Mouse (Mus musculus): ENCODE measurements around the gene BC017158. TPM values are rescaled to one million over a fixed set of nuclear protein-coding genes. Genes with fewer than 3 reads are reported as not detected.
"Not testable (repeated sequence)": the region's sequence is repeated elsewhere in the genome, so short reads cannot be mapped to it uniquely, and the experiment has no call there.

The BC017158 gene
- total RNA-seq (2021) = 10 to 100 TPM; 39.3 to 39.4 TPM
- long read RNA-seq, experiment 1, transcript BC017158-201 (13 exons, 2,627 nt) = major isoform, 14 of 34 reads
- long read RNA-seq, experiment 1, partial matches to known transcripts = 13 of 34 reads
- long read RNA-seq, experiment 1, other reads (novel, unspliced or antisense) = 7 of 34 reads
- long read RNA-seq, experiment 2, transcript BC017158-201 (13 exons, 2,627 nt) = major isoform, 41 of 68 reads
- long read RNA-seq, experiment 2, partial matches to known transcripts = 12 of 68 reads
- long read RNA-seq, experiment 2, other reads (novel, unspliced or antisense) = 14 of 68 reads

DNA sequence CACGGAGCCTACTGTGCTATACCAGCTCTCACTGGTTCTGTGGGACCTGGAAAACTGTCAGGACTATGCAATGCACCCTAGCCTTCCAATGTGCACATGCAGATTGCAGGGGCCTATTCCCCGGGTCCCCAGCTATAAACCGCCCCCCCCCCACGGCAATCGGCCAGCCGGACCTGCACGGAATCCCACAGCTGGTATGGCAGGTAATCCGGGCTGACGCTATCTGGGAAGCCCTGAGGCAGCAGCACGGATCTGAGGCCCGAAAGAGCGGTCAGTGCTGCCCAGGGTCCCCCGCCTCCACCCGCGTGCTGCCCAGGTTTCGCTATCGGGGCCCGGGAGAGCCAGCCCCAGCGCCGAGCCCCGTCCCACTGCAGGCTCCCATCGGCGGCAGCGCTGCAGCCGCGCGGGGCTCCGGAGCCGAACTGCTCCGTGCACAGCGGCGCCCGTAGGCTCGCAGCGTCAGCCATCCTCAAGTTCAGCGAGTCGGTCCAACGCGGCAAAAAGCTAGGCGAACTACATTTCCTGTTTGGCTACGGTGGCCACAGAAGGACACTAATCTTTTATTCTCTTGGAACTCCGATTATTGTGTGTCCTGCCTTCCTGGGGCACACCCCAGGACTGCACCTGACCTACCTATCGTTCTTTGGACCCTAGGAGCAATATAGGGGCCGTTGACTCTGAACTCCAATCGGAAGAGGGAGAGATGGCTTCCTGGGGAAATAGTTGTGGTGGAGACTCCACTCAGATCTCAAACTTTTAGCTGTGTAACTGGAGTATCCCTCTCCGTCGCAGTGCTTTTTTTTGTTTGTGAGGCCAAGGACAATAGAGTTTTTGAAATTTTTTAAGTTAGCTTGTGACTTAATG is at the start of gene BC017158:
Gene BC017158, minus strand, starts transcription at position 554 of the 864 bp plus-strand sequence.
- peak; percentile 25 to 35 for DNase-seq (ENCODE audit: low spot score in 2 of 2)

DNA sequence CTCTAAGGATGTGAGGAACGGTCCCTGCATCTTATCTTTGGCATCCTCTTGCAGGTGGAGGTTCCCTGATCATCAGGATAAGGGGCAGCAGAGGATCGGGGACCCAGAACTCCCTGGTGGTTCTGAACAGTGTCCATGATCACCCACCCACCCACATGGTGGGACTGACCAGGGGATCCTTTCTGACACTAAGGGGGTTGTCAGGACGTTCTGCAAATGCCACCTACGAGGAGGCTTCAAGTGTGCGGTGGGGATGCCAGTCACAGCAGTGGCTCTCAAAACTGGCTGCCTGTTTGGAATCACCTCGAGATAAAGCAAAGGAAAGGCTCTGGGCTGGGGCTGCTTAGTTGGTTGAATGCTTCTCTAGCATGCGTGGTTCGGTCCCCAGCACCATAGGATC is 49.0 kb upstream of the BC017158 start:
- DNase-seq (ENCODE audit: low spot score in 2 of 2) = no peak

GRCm38 (mm10) chr7:128346522-128346921 is 48.6 kb upstream of the BC017158 start:
- DNase-seq (ENCODE audit: low spot score in 2 of 2) = no peak

DNA sequence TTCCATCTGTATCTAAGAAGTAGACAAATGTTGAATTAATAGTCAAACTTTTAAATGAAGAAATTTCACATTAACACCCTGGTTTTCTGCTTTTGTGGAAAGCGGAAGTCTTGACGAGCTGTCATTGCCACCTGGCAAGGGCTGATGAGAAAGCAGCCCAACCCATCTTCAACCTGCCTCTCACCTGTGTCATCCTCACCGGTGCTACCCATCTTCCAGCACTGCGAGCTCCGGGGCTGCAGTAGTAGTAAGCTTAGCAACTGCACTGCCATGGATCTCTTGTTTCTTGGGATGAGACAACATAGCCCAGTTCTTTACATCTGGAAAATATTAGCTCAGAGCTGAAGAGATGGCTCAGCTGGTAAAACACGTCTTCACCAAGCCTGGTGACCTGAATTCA is 47.7 kb upstream of the BC017158 start:
- no peak for DNase-seq (ENCODE audit: low spot score in 2 of 2)

- DNase-seq (ENCODE audit: low spot score in 2 of 2) = peak; percentile 32 to 35
Observed at GRCm38 (mm10) chr7:128344928-128345653, 47.1 kb upstream of the BC017158 start.

DNA sequence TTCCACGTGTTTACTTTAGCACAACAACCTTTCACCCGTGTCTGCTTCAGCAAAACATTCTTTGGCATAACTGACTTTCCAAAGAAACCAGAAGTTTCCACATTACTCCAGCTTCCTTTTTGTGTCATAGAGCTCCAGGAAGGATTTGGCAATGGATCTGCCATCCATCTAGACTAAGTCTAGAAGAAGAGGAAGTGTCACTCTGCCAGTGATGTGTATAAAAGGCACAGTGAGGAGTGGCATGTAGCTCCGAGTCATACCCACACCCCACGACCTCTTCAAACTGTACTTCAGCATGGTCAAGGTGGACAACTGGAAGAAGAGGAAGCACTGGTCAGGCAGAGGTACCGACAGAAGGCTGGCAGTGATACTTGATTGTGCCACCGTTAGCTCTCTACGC is 46.5 kb upstream of the BC017158 start:
- DNase-seq (ENCODE audit: low spot score in 2 of 2) = no peak

- DNase-seq (ENCODE audit: low spot score in 2 of 2) = not testable (repeated sequence)
Observed at GRCm38 (mm10) chr7:128342691-128343090, 44.7 kb upstream of the BC017158 start.

- not testable (repeated sequence) for DNase-seq (ENCODE audit: low spot score in 2 of 2)
Observed at GRCm38 (mm10) chr7:128340321-128340720, 42.4 kb upstream of the BC017158 start.

- DNase-seq (ENCODE audit: low spot score in 2 of 2) = no peak
Observed at GRCm38 (mm10) chr7:128332896-128333295, 34.9 kb upstream of the BC017158 start.

GRCm38 (mm10) chr7:128330981-128331380 is 33.0 kb upstream of the BC017158 start:
- DNase-seq (ENCODE audit: low spot score in 2 of 2) = no peak

GRCm38 (mm10) chr7:128324977-128325376 is 27.0 kb upstream of the BC017158 start:
- DNase-seq (ENCODE audit: low spot score in 2 of 2) = no peak

- no peak for DNase-seq (ENCODE audit: low spot score in 2 of 2)
Observed at GRCm38 (mm10) chr7:128321260-128321659, 23.3 kb upstream of the BC017158 start.

- DNase-seq (ENCODE audit: low spot score in 2 of 2) = no peak
Observed at GRCm38 (mm10) chr7:128320219-128320816, 22.3 kb upstream of the BC017158 start.

DNA sequence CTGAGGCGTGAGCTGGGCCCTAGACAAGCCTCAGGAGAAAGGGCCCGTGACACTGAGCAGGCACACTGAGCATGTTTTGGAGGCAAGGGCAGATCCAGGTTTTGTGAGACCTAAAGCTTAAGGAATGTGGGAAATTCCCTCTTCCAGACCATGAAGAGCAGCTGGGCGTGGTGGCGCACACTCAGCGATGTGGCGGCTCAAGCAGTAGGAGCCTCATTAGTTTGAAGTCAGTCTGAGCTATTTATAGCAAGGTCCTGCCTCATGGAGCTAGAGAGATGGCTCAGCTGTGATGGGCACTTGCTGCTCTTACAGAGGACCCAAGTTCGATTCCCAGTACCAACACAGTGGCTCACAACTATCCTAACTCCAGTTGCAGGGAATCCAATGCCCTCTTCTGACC is 21.2 kb upstream of the BC017158 start:
- DNase-seq (ENCODE audit: low spot score in 2 of 2) = no peak

DNA sequence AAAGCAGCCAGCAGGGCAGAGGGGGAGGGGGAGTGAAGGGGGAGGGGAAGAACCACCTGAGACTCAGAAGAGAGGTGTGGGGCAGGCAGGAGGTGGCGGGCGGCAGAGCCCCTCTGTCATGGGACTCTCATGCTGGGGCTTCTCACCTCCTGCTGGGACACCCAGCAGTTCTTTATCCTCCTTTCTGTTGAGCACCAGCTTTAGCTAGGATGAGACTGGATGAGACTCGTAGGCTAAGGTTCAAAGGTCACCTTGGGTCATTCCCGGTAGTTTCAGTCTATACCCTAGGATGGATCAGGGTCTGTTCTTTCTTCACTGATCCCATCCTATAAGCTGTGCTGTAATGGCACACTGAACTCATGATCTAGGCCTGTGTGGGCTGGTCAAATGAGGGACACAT is 19.0 kb upstream of the BC017158 start:
- no peak for DNase-seq (ENCODE audit: low spot score in 2 of 2)

GRCm38 (mm10) chr7:128314491-128314890 is 16.5 kb upstream of the BC017158 start:
- DNase-seq (ENCODE audit: low spot score in 2 of 2) = no peak

- DNase-seq (ENCODE audit: low spot score in 2 of 2) = no peak
Observed at GRCm38 (mm10) chr7:128313601-128314000, 15.6 kb upstream of the BC017158 start.

DNA sequence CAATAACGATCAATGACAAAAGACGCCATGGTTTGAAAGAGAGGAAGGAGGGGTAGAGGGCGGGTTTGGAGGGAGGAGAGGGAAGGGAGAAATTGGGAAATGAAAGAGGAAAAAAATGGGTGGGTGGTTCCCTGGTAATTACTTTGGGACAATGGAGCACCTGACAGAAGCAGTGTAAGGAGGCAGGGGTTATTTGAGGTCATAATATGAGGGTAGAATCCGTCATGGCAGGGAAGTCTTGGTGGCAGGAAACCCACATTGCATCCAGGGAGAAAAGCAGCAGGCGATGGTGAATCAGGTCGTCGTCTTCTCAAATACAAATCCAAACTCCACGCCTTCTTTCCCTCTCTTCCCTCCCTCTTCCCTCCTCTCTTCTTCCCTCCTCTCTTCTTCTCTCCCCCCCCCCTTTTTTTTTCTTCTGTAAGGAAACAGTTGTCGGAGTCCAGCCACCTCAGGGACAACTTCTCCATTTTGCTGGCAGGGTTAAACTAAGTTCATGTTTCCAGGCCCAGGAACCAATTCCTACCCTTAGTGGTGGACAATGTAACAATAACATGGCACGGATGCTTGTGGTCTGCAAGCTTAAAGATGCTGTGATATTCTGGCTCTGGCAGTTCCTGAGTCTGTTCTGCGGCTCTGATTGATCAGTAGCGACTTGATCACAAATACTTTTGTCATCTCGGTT is 14.5 kb upstream of the BC017158 start:
- no peak for DNase-seq (ENCODE audit: low spot score in 2 of 2)

DNA sequence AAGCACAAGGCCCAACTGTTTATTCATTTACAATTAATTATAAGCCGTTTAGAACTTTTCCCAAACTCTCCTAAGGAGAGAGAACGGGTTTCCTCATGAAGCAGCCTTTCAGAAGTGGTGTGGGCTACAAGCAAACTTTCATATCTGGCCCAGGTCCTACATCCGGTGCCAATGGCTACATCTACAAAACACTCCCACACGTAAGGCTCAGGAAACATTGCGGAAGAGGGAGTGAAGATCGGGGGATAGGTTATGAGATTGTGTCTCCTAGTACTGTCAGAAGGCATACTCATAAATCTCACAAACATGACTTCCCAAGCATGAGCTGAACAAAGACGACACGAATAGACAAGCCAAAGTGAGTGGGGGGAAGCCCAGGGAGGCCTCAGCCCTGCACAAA is 13.8 kb upstream of the BC017158 start:
- no peak for DNase-seq (ENCODE audit: low spot score in 2 of 2)

- DNase-seq (ENCODE audit: low spot score in 2 of 2) = no peak
Observed at GRCm38 (mm10) chr7:128311263-128311662, 13.3 kb upstream of the BC017158 start.

GRCm38 (mm10) chr7:128310229-128310688 is 12.3 kb upstream of the BC017158 start:
- no peak for DNase-seq (ENCODE audit: low spot score in 2 of 2)
